Comparison of ENCODE assay signal across 8 mouse cellular contexts in the genomic region with DNA sequence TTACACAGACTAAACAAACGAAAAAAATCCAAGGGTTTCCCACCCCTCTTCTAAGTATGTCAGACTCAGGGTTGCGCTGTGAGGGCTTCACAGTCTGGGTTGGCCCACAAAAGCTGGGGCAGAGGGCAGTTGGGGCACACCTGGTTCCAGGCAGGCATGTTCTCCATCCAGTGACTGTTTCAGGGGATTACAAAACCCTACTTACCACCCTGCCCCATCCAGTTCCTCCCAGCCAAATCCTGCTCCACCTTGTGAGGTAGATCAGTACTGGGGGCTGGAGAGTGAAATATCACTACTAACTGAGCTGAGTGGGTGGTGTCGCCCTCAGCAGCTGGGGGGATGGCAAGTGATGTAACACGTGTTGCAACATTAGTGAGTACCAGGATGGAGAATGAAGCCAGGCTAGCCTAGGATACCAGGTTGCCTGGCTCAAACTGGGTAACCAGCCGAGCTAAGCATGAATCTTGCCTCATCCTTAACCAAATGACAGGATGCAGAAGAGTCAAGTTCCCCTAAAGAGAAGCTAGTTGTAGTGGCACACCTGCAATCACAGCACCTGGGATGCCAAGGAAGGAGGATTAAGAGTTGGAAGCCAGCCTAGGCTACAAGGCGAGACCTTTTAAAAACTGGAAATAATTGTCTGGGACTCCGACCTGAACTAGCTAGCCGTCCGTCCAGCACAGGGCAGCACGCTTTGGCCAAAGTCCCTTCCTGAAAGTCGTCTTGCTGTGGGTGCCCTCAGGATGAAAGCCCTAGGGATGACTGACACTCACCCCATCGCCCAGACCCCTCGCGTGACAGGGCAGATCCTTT. TPM values are rescaled to one million over a fixed set of nuclear protein-coding genes. Genes with fewer than 3 reads are reported as not detected.
DNase-seq lines count a peak whose midpoint lies in the region; ATAC-seq lines count a peak whose summit lies in the region.

No protein-coding gene starts in this region.

- no peak for ATAC-seq in CD4-positive, CD25-positive, alpha-beta regulatory T cell, adult 4 months
- peak; percentile 25 for ATAC-seq in intestine, embryonic 16.5 days
- ATAC-seq in liver, embryonic 15.5 days (ENCODE audit: insufficient read depth) = peak; percentile 2

- peak; percentile 28 for DNase-seq in CD4-positive, CD25-positive, alpha-beta regulatory T cell, adult 2 months (ENCODE audit: low read depth, low spot score)
- peak; percentile 6 for DNase-seq in thymus, postnatal 25 days
- no peak for DNase-seq in thymus, postnatal 36 days
- peak; percentile 47 for DNase-seq in right cerebral cortex, adult 2 months (ENCODE audit: low spot score in 2 of 2)
- DNase-seq in retina, embryonic 14.5 days (ENCODE audit: low spot score) = no peak

- no peaks in the 10 kb centered on the region for H3K9me3 ChIP-seq in intestine, embryonic 16.5 days (ENCODE audit: control insufficient read depth, low read length)
- no peaks in the 10 kb centered on the region for H3K9me3 ChIP-seq in liver, embryonic 15.5 days (replicated peaks)

- no peaks in the 10 kb centered on the region for H3K27me3 ChIP-seq in intestine, embryonic 16.5 days (replicated peaks; ENCODE audit: control insufficient read depth, insufficient read depth, low read length)
- peaks cover 20% of the 10 kb centered on the region for H3K27me3 ChIP-seq in liver, embryonic 15.5 days

- peak overlapping the region; percentile 95 for H3K9ac ChIP-seq in intestine, embryonic 16.5 days (ENCODE audit: low read depth, low read length)
- H3K9ac ChIP-seq in liver, embryonic 15.5 days = peak overlapping the region; percentile 61

- H3K36me3 ChIP-seq in intestine, embryonic 16.5 days (ENCODE audit: control insufficient read depth, insufficient read depth, low read length) = no peaks in the 10 kb centered on the region
- H3K36me3 ChIP-seq in liver, embryonic 15.5 days (replicated peaks) = no peaks in the 10 kb centered on the region

- WGBS in intestine, embryonic 16.5 days = 20% methylated on average over 14 of the region's 14 CpGs
- 18% methylated on average over 14 of the region's 14 CpGs for WGBS in liver, embryonic 15.5 days (ENCODE audit: insufficient replicate concordance)

- H3K4me3 ChIP-seq in intestine, embryonic 16.5 days (ENCODE audit: low read length) = peak overlapping the region; percentile 91
- H3K4me3 ChIP-seq in liver, embryonic 15.5 days (replicated peaks) = peak overlapping the region; percentile 64

- peak overlapping the region; percentile 97 for H3K4me2 ChIP-seq in intestine, embryonic 16.5 days (ENCODE audit: low read depth, low read length)
- H3K4me2 ChIP-seq in liver, embryonic 15.5 days = peak overlapping the region; percentile 87

- peak overlapping the region; percentile 69; the same call in 1 of the 2 replicates for H3K27ac ChIP-seq in intestine, embryonic 16.5 days (ENCODE audit: low read length)
- peak overlapping the region; percentile 46; the same call in 1 of the 2 replicates for H3K27ac ChIP-seq in liver, embryonic 15.5 days (replicated peaks)

- peaks cover 14% of the 10 kb centered on the region for H3K4me1 ChIP-seq in intestine, embryonic 16.5 days (ENCODE audit: control insufficient read depth, insufficient read depth, low read length)
- peaks cover 36% of the 10 kb centered on the region for H3K4me1 ChIP-seq in liver, embryonic 15.5 days (replicated peaks)

RNA-seq across cellular contexts. Expression of a gene that starts 0.7 kb away (rescaled TPM):
- 1 to 10 TPM; 3.1 to 4.4 TPM for polyA plus RNA-seq in CD4-positive, CD25-positive, alpha-beta regulatory T cell, adult 4 months (2017; shearing (Covaris generic))
- 325 and 488 TPM in 2 replicates for polyA plus RNA-seq in intestine, embryonic 16.5 days (2015; fragmentation: Nextera tagmentation; extraction: Ambion mirVana)
- polyA plus RNA-seq in liver, embryonic 15.5 days (2015; fragmentation: Nextera tagmentation; extraction: Ambion mirVana) = 137 and 174 TPM in 2 replicates

RNA-seq across cellular contexts. Expression of a gene that starts 40.9 kb away (rescaled TPM):
- polyA plus RNA-seq in CD4-positive, CD25-positive, alpha-beta regulatory T cell, adult 4 months (2017; shearing (Covaris generic)) = 1 to 10 TPM; 5.7 to 9.5 TPM
- polyA plus RNA-seq in intestine, embryonic 16.5 days (2015; fragmentation: Nextera tagmentation; extraction: Ambion mirVana) = 17.4 and 18.3 TPM in 2 replicates
- polyA plus RNA-seq in liver, embryonic 15.5 days (2015; fragmentation: Nextera tagmentation; extraction: Ambion mirVana) = 8.3 and 9.7 TPM in 2 replicates

RNA-seq across cellular contexts. Expression of a gene that starts 56.6 kb away (rescaled TPM):
- not detected for polyA plus RNA-seq in CD4-positive, CD25-positive, alpha-beta regulatory T cell, adult 4 months (2017; shearing (Covaris generic))
- polyA plus RNA-seq in intestine, embryonic 16.5 days (2015; fragmentation: Nextera tagmentation; extraction: Ambion mirVana) = 234 and 306 TPM in 2 replicates
- polyA plus RNA-seq in liver, embryonic 15.5 days (2015; fragmentation: Nextera tagmentation; extraction: Ambion mirVana) = 30.7 and 30.9 TPM in 2 replicates

Comparison
In these comparisons a context has a peak if more than half of its experiments do, and no peak if none do; other contexts are left out.
1. DNase-seq: peak in CD4-positive, CD25-positive, alpha-beta regulatory T cell, adult 2 months (single experiment), thymus, postnatal 25 days (single experiment) and right cerebral cortex, adult 2 months (2 of 2); none in thymus, postnatal 36 days (0 of 2) and retina, embryonic 14.5 days (single experiment).
2. RNA of a gene that starts 0.7 kb away (polyA plus RNA-seq): 325 to 488 TPM in intestine, embryonic 16.5 days and 137 to 174 TPM in liver, embryonic 15.5 days; 3.1 to 4.4 TPM in CD4-positive, CD25-positive, alpha-beta regulatory T cell, adult 4 months; every median in the first group is over 10 times any median in the second.
3. RNA of a gene that starts 56.6 kb away (polyA plus RNA-seq): 234 to 306 TPM in intestine, embryonic 16.5 days and 30.7 to 30.9 TPM in liver, embryonic 15.5 days; not detected in CD4-positive, CD25-positive, alpha-beta regulatory T cell, adult 4 months; every median in the first group is over 10 times any median in the second.